Mouse (Mus musculus) midbrain, postnatal 0 days (tissue): ENCODE measurements at regions not wholly inside any gene's neighbourhood (a gene's known extent, or its start where the extent isn't known, plus 50 kb on each side); places are given as distances from the start of the nearest gene placed in this dataset.
A peak's percentile ranks its signal among the peaks of the same experiment; 100 is the strongest.

Experiments
- ATAC-seq: fragments of 200-750 bp; cut with Nextera tagmentation; 2 replicates; pipeline ENCODE4 v1.8.0; 2017; ENCODE audit warnings: moderate number of reproducible peaks, mild to moderate bottlenecking, moderate TSS enrichment, moderate library complexity; ENCODE audit not compliant: low FRiP score
- DNase-seq: peaks from one replicate; pipeline ENCODE4 v3.0.0-alpha.2; 2015; ENCODE audit warnings: low spot score
- H3K27ac ChIP-seq: fragments of 300-500 bp; sonication (generic); 2 replicates; pipeline ENCODE4 v1.5.1; 2014; ENCODE audit warnings: low read depth, mild to moderate bottlenecking, low read length, mixed read lengths
- H3K27me3 ChIP-seq: fragments of 300-500 bp; sonication (generic); 2 replicates; pipeline ENCODE4 v1.6.1; 2014; ENCODE audit warnings: low read length, control low read depth, mixed read lengths; ENCODE audit not compliant: insufficient read depth
- H3K36me3 ChIP-seq: fragments of 300-500 bp; sonication (generic); 2 replicates; pipeline ENCODE4 v1.6.1; 2014; ENCODE audit warnings: low read length, control low read depth, mixed read lengths; ENCODE audit not compliant: insufficient read depth
- H3K4me1 ChIP-seq: fragments of 300-500 bp; sonication (generic); 2 replicates; pipeline ENCODE4 v1.6.1; 2014; ENCODE audit warnings: mild to moderate bottlenecking, control low read depth, antibody characterized with exemption, low read length, mixed read lengths; ENCODE audit not compliant: insufficient read depth
- H3K4me2 ChIP-seq: fragments of 300-500 bp; sonication (generic); 2 replicates; pipeline ENCODE4 v1.6.1; 2014; ENCODE audit warnings: low read depth, mild to moderate bottlenecking, low read length, mixed read lengths; ENCODE audit not compliant: poor library complexity, severe bottlenecking
- H3K4me3 ChIP-seq: fragments of 300-500 bp; sonication (generic); 2 replicates; pipeline ENCODE4 v1.5.1; 2014; ENCODE audit warnings: low read depth, mild to moderate bottlenecking, low read length, moderate library complexity
- H3K9ac ChIP-seq: fragments of 300-500 bp; sonication (generic); replicated peaks from 2 replicates; pipeline ENCODE4 v1.6.1; 2014; ENCODE audit warnings: mild to moderate bottlenecking, low read length, moderate library complexity, mixed read lengths; ENCODE audit not compliant: poor library complexity, severe bottlenecking
- H3K9me3 ChIP-seq: fragments of 300-500 bp; sonication (generic); 2 replicates; pipeline ENCODE4 v1.6.1; 2016; ENCODE audit warnings: low read length, control low read depth
- CTCF ChIP-seq: IDR thresholded peaks from 2 replicates; pipeline ENCODE4 v1.5.1; 2016; ENCODE audit warnings: antibody characterized with exemption, mild to moderate bottlenecking
- WGBS: fragments of 180-500 bp; shearing (Covaris S2); extraction: QIAGEN DNeasy Blood & Tissue Kit; methylation state at CpG from one replicate; pipeline ENCODE4 v1.1.7; 2014; 5-methylcytosine and 5-hydroxymethylcytosine counted together

- no peak overlapping the region for H3K4me3 ChIP-seq
- no peaks in the 10 kb centered on the region for H3K4me1 ChIP-seq
- no peak overlapping the region for H3K9ac ChIP-seq
- WGBS = 72% methylated on average over 13 of the region's 13 CpGs
- no peak for ATAC-seq
- DNase-seq = peak; percentile 15
- H3K36me3 ChIP-seq = no peaks in the 10 kb centered on the region
- no peak for TF ChIP-seq CTCF
- no peak overlapping the region for H3K4me2 ChIP-seq
- H3K9me3 ChIP-seq = no peaks in the 10 kb centered on the region
- no peaks in the 10 kb centered on the region for H3K27me3 ChIP-seq
- no peak overlapping the region for H3K27ac ChIP-seq
These were observed 359.5 kb downstream of the Ice1 start for GRCm38 (mm10) chr13:70277667-70278591.

GRCm38 (mm10) chr13:70281051-70281847, 356.2 kb downstream of the Ice1 start:
- Histone ChIP-seq H3K27me3 (no peaks in the 10 kb centered on the region), H3K4me1 (no peaks in the 10 kb centered on the region), H3K36me3 (no peaks in the 10 kb centered on the region), H3K4me2 (no peak overlapping the region), H3K9ac (no peak overlapping the region), H3K4me3 (no peak overlapping the region), H3K9me3 (no peaks in the 10 kb centered on the region), H3K27ac (no peak overlapping the region)
- 81% methylated on average over 7 of the region's 7 CpGs for WGBS
- no peak for TF ChIP-seq CTCF
- DNase-seq (peak; percentile 39), ATAC-seq (no peak)

- DNase-seq (no peak), ATAC-seq (no peak)
- no peaks in the 10 kb centered on the region for H3K36me3 ChIP-seq
- WGBS = 30% methylated on average over 4 of the region's 4 CpGs
- no peak overlapping the region for H3K4me2 ChIP-seq
- no peak for TF ChIP-seq CTCF
- no peak overlapping the region for H3K9ac ChIP-seq
- H3K27me3 ChIP-seq = no peaks in the 10 kb centered on the region
- no peak overlapping the region for H3K4me3 ChIP-seq
- no peaks in the 10 kb centered on the region for H3K4me1 ChIP-seq
- no peak overlapping the region for H3K27ac ChIP-seq
- no peaks in the 10 kb centered on the region for H3K9me3 ChIP-seq
These were observed 354.7 kb downstream of the Ice1 start for GRCm38 (mm10) chr13:70282731-70283130.

GRCm38 (mm10) chr13:70283231-70283630, 354.2 kb downstream of the Ice1 start:
- H3K4me2 ChIP-seq = no peak overlapping the region
- H3K36me3 ChIP-seq = no peaks in the 10 kb centered on the region
- no peak overlapping the region for H3K9ac ChIP-seq
- WGBS = 35% methylated on average over 5 of the region's 5 CpGs
- no peak overlapping the region for H3K27ac ChIP-seq
- H3K27me3 ChIP-seq = no peaks in the 10 kb centered on the region
- TF ChIP-seq CTCF = no peak
- ATAC-seq (no peak), DNase-seq (no peak)
- no peaks in the 10 kb centered on the region for H3K9me3 ChIP-seq
- no peaks in the 10 kb centered on the region for H3K4me1 ChIP-seq
- no peak overlapping the region for H3K4me3 ChIP-seq

- Histone ChIP-seq H3K27me3 (no peaks in the 10 kb centered on the region), H3K9ac (no peak overlapping the region), H3K36me3 (no peaks in the 10 kb centered on the region), H3K4me3 (no peak overlapping the region), H3K27ac (no peak overlapping the region), H3K9me3 (no peaks in the 10 kb centered on the region), H3K4me2 (no peak overlapping the region), H3K4me1 (no peaks in the 10 kb centered on the region)
- no peak for TF ChIP-seq CTCF
- ATAC-seq (no peak), DNase-seq (no peak)
- 14% methylated on average over 3 of the region's 3 CpGs for WGBS
These were observed 344.7 kb downstream of the Ice1 start for GRCm38 (mm10) chr13:70292713-70293112.
